Mouse (Mus musculus): ENCODE measurements around the gene Etnk2. TPM values are rescaled to one million over a fixed set of nuclear protein-coding genes. Genes with fewer than 3 reads are reported as not detected.
A peak's percentile ranks its signal among the peaks of the same experiment; 100 is the strongest.

Etnk2 gene
- polyA plus RNA-seq, 1 experiment from 2014 or later = 1.7 TPM

DNA sequence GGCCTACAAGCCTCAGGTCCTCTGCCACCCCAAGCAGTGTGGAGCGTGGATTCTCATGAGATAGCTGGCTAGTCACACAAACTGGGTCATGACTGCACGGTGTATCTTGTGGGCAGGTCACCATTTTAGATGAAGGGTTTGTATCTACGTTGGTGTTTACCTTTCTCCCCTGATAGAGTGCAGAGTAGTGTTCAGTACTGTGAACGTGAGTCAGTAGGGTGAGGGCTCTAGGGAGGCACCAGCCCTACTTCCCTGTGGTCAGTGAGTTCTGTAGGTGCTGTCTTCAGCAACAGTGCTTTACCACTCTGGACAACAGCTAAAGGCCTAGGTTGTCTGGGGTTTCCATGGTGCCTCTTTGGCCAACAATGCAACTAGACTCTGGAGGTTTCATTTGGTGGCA, 40.6 kb downstream of the Etnk2 start:
- 0 out of 2 replicates have a peak, but pooled peaks cover 8% of the 10 kb centered on the region for H3K4me1 ChIP-seq (ENCODE audit: control insufficient read depth, insufficient read depth, low read length)
- no peaks in the 10 kb centered on the region for H3K9me3 ChIP-seq (replicated peaks; ENCODE audit: control insufficient read depth, low read length)
- H3K9ac ChIP-seq (ENCODE audit: low read length) = no peak overlapping the region
- H3K27me3 ChIP-seq (ENCODE audit: control insufficient read depth, insufficient read depth, low read length) = no peaks in the 10 kb centered on the region
- 72% methylated on average over 4 of the region's 4 CpGs for WGBS
- no peak overlapping the region for H3K4me3 ChIP-seq (ENCODE audit: low read length)
- H3K36me3 ChIP-seq (ENCODE audit: control insufficient read depth, insufficient read depth) = no peaks in the 10 kb centered on the region
- no peak overlapping the region for H3K4me2 ChIP-seq (ENCODE audit: low read depth, low read length)
- H3K27ac ChIP-seq (ENCODE audit: low read length) = no peak overlapping the region
- no peak for ATAC-seq (replicated peaks; ENCODE audit: extremely low read depth, insufficient read depth, low FRiP score)

DNA sequence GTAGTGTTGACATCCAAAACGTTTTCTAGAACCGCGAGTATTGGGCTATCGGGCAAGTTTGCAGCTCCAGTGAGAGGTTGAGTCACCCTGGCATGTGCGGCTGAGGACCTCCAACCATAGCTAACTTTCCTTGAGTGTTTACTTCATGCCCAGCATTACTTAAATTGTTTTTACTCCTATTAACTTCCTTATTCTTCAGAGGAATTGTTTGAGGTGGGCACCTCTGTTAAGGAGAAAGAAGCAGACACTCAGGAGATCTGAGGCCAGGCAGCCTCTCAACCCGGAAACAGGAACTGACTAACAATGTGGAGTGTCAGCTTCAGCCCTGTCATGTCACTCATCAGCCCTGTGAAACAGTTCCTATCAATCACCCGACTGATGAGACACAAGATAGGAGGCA, 43.2 kb downstream of the Etnk2 start:
- no peak overlapping the region; the same call in 1 of the 2 replicates for H3K27ac ChIP-seq (ENCODE audit: low read length)
- ATAC-seq (replicated peaks; ENCODE audit: extremely low read depth, insufficient read depth, low FRiP score) = no peak
- H3K27me3 ChIP-seq (ENCODE audit: control insufficient read depth, insufficient read depth, low read length) = no peaks in the 10 kb centered on the region
- no peaks in the 10 kb centered on the region for H3K9me3 ChIP-seq (replicated peaks; ENCODE audit: control insufficient read depth, low read length)
- no peak overlapping the region for H3K4me3 ChIP-seq (ENCODE audit: low read length)
- no peaks in the 10 kb centered on the region for H3K36me3 ChIP-seq (ENCODE audit: control insufficient read depth, insufficient read depth)
- H3K4me1 ChIP-seq (ENCODE audit: control insufficient read depth, insufficient read depth, low read length) = no peaks in the 10 kb centered on the region
- no peak overlapping the region for H3K9ac ChIP-seq (ENCODE audit: low read length)
- H3K4me2 ChIP-seq (ENCODE audit: low read depth, low read length) = no peak overlapping the region
- 60% methylated on average over 7 of the region's 7 CpGs for WGBS

DNA sequence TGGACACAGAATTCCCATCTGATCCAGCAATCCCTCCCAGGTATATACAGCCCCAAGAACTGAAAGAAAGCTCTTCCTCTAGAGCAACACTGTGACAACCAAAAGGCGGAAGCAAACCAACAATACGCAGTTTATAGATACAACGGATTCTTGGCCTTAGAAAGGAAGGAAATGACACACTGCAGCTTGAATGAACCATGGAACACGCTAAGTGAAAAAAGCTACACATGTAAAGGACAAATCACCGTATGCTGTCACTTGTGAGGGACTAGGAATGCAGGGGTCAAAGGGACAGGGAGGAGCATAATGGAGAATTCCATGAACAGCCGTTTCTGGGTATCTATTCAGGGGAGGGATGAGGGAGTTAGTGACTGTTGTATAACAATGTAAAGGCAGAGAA, 44.1 kb downstream of the Etnk2 start:
- H3K27ac ChIP-seq (ENCODE audit: low read length) = peak overlapping the region; percentile 7
- H3K36me3 ChIP-seq (ENCODE audit: control insufficient read depth, insufficient read depth) = no peaks in the 10 kb centered on the region
- WGBS = 61% methylated on average over 6 of the region's 6 CpGs
- no peak overlapping the region for H3K4me2 ChIP-seq (ENCODE audit: low read depth, low read length)
- H3K9ac ChIP-seq (ENCODE audit: low read length) = no peak overlapping the region
- no peaks in the 10 kb centered on the region for H3K4me1 ChIP-seq (ENCODE audit: control insufficient read depth, insufficient read depth, low read length)
- H3K4me3 ChIP-seq (ENCODE audit: low read length) = no peak overlapping the region
- no peak for ATAC-seq (replicated peaks; ENCODE audit: extremely low read depth, insufficient read depth, low FRiP score)
- H3K9me3 ChIP-seq (replicated peaks; ENCODE audit: control insufficient read depth, low read length) = no peaks in the 10 kb centered on the region
- no peaks in the 10 kb centered on the region for H3K27me3 ChIP-seq (ENCODE audit: control insufficient read depth, insufficient read depth, low read length)

DNA sequence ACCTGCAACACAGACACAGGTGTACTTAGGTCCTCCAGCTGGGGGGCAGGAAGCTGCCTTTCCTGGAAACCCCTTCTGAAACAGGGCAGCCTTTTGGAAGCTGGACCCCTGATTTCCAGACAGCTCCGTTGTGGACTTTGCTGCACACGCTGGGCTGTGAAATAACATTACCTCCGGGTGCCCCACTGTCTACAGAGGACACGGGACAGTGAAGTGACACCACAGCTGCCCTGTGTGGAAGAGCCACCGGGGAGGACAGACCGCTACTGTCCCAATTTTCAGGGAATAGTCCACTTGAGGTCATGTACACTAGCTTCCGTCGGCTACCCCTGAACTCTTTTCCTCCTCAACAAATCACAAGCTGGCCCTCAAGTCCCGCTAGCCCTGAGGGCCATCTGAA, 44.9 kb downstream of the Etnk2 start:
- no peaks in the 10 kb centered on the region for H3K27me3 ChIP-seq (ENCODE audit: control insufficient read depth, insufficient read depth, low read length)
- no peak overlapping the region; the same call in 1 of the 2 replicates for H3K27ac ChIP-seq (ENCODE audit: low read length)
- no peaks in the 10 kb centered on the region for H3K4me1 ChIP-seq (ENCODE audit: control insufficient read depth, insufficient read depth, low read length)
- 68% methylated on average over 9 of the region's 9 CpGs for WGBS
- no peaks in the 10 kb centered on the region for H3K9me3 ChIP-seq (replicated peaks; ENCODE audit: control insufficient read depth, low read length)
- no peak overlapping the region for H3K9ac ChIP-seq (ENCODE audit: low read length)
- H3K36me3 ChIP-seq (ENCODE audit: control insufficient read depth, insufficient read depth) = no peaks in the 10 kb centered on the region
- H3K4me3 ChIP-seq (ENCODE audit: low read length) = no peak overlapping the region
- no peak for ATAC-seq (replicated peaks; ENCODE audit: extremely low read depth, insufficient read depth, low FRiP score)
- no peak overlapping the region for H3K4me2 ChIP-seq (ENCODE audit: low read depth, low read length)

GRCm38 (mm10) chr1:133408880-133409516, 45.6 kb downstream of the Etnk2 start:
- no peaks in the 10 kb centered on the region for H3K9me3 ChIP-seq (replicated peaks; ENCODE audit: control insufficient read depth, low read length)
- WGBS = 47% methylated on average over 6 of the region's 6 CpGs
- no peaks in the 10 kb centered on the region for H3K36me3 ChIP-seq (ENCODE audit: control insufficient read depth, insufficient read depth)
- no peak overlapping the region for H3K4me3 ChIP-seq (ENCODE audit: low read length)
- H3K27me3 ChIP-seq (ENCODE audit: control insufficient read depth, insufficient read depth, low read length) = no peaks in the 10 kb centered on the region
- no peak overlapping the region for H3K4me2 ChIP-seq (ENCODE audit: low read depth, low read length)
- H3K9ac ChIP-seq (ENCODE audit: low read length) = no peak overlapping the region
- no peak for ATAC-seq (replicated peaks; ENCODE audit: extremely low read depth, insufficient read depth, low FRiP score)
- H3K4me1 ChIP-seq (ENCODE audit: control insufficient read depth, insufficient read depth, low read length) = no peaks in the 10 kb centered on the region
- H3K27ac ChIP-seq (ENCODE audit: low read length) = no peak overlapping the region

- Histone ChIP-seq H3K9me3 (replicated peaks; ENCODE audit: control insufficient read depth, low read length) (no peaks in the 10 kb centered on the region), H3K9ac (ENCODE audit: low read length) (no peak overlapping the region), H3K4me3 (ENCODE audit: low read length) (no peak overlapping the region), H3K4me1 (ENCODE audit: control insufficient read depth, insufficient read depth, low read length) (no peaks in the 10 kb centered on the region), H3K27me3 (ENCODE audit: control insufficient read depth, insufficient read depth, low read length) (no peaks in the 10 kb centered on the region), H3K4me2 (ENCODE audit: low read depth, low read length) (no peak overlapping the region), H3K27ac (ENCODE audit: low read length) (no peak overlapping the region), H3K36me3 (ENCODE audit: control insufficient read depth, insufficient read depth) (no peaks in the 10 kb centered on the region)
- WGBS = 74% methylated on average over 9 of the region's 9 CpGs
- no peak for ATAC-seq (replicated peaks; ENCODE audit: extremely low read depth, insufficient read depth, low FRiP score)
These were observed 46.4 kb downstream of the Etnk2 start for GRCm38 (mm10) chr1:133409786-133410185.

GRCm38 (mm10) chr1:133411506-133412147, 48.3 kb downstream of the Etnk2 start:
- no peak overlapping the region for H3K4me2 ChIP-seq (ENCODE audit: low read depth, low read length)
- peaks cover 4% of the 10 kb centered on the region; the same call in 1 of the 2 replicates for H3K4me1 ChIP-seq (ENCODE audit: control insufficient read depth, insufficient read depth, low read length)
- no peak overlapping the region for H3K9ac ChIP-seq (ENCODE audit: low read length)
- H3K36me3 ChIP-seq (ENCODE audit: control insufficient read depth, insufficient read depth) = no peaks in the 10 kb centered on the region
- H3K4me3 ChIP-seq (ENCODE audit: low read length) = no peak overlapping the region
- H3K9me3 ChIP-seq (replicated peaks; ENCODE audit: control insufficient read depth, low read length) = no peaks in the 10 kb centered on the region
- WGBS = 80% methylated on average over 8 of the region's 8 CpGs
- no peaks in the 10 kb centered on the region for H3K27me3 ChIP-seq (ENCODE audit: control insufficient read depth, insufficient read depth, low read length)
- no peak overlapping the region for H3K27ac ChIP-seq (ENCODE audit: low read length)
- ATAC-seq (replicated peaks; ENCODE audit: extremely low read depth, insufficient read depth, low FRiP score) = no peak

DNA sequence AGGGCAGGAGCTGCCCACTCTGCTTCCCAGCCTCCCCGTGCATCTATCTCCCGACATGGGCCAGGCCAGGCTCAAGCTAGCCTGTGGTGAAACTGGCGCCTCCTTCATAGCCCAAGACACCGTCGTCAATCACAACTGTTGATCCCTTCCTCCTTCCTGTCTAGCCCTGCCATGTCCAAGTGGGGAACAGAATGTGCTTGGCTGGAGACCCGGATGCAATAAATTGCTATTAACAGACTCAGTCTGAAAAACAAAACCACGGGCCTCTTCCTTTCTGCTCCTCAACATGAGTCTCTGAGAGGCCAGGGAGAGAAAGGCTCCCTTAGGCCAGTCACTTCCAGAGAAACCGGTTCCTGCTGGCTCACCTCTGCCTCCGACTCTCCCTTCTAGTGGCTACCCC, 49.6 kb downstream of the Etnk2 start:
- Histone ChIP-seq H3K9ac (ENCODE audit: low read length) (no peak overlapping the region), H3K9me3 (replicated peaks; ENCODE audit: control insufficient read depth, low read length) (no peaks in the 10 kb centered on the region), H3K4me1 (ENCODE audit: control insufficient read depth, insufficient read depth, low read length) (peaks cover 14% of the 10 kb centered on the region), H3K27ac (ENCODE audit: low read length) (no peak overlapping the region), H3K27me3 (ENCODE audit: control insufficient read depth, insufficient read depth, low read length) (no peaks in the 10 kb centered on the region), H3K4me3 (ENCODE audit: low read length) (no peak overlapping the region), H3K4me2 (ENCODE audit: low read depth, low read length) (no peak overlapping the region), H3K36me3 (ENCODE audit: control insufficient read depth, insufficient read depth) (no peaks in the 10 kb centered on the region)
- no peak for ATAC-seq (replicated peaks; ENCODE audit: extremely low read depth, insufficient read depth, low FRiP score)
- WGBS = 68% methylated on average over 9 of the region's 9 CpGs

DNA sequence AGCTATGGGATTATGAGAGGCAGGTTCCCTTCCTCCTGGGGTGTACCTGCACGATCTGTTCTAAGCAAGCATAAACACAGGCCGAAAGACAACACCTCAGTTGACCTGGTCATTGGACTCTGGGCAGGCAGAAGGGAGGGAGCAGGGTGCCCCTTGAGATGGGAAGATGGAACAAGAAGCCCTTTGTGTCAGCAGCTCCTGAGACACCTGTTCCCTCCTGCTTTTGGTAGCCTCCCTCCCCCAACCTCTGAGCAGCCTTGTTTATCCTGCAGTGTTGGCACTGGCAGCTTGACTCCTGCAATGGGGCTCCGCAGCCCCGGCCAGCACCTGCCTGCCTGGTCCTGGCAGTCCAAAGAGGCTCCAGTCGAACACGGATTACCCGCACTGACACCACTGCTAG, 51.7 kb downstream of the Etnk2 start:
- no peak overlapping the region for H3K9ac ChIP-seq (ENCODE audit: low read length)
- H3K27me3 ChIP-seq (ENCODE audit: control insufficient read depth, insufficient read depth, low read length) = no peaks in the 10 kb centered on the region
- H3K9me3 ChIP-seq (replicated peaks; ENCODE audit: control insufficient read depth, low read length) = no peaks in the 10 kb centered on the region
- peaks cover 26% of the 10 kb centered on the region for H3K4me1 ChIP-seq (ENCODE audit: control insufficient read depth, insufficient read depth, low read length)
- no peaks in the 10 kb centered on the region for H3K36me3 ChIP-seq (ENCODE audit: control insufficient read depth, insufficient read depth)
- ATAC-seq (replicated peaks; ENCODE audit: extremely low read depth, insufficient read depth, low FRiP score) = no peak
- H3K27ac ChIP-seq (ENCODE audit: low read length) = no peak overlapping the region
- 67% methylated on average over 7 of the region's 7 CpGs for WGBS
- H3K4me3 ChIP-seq (ENCODE audit: low read length) = no peak overlapping the region
- no peak overlapping the region for H3K4me2 ChIP-seq (ENCODE audit: low read depth, low read length)
